ENCODE assay signal across 8 mouse cellular contexts in genomic region chrX:13851285-13851684, GRCm38 (mm10). TPM values are rescaled to one million over a fixed set of nuclear protein-coding genes. Genes with fewer than 3 reads are reported as not detected.
DNase-seq lines count a peak whose midpoint lies in the region; ATAC-seq lines count a peak whose summit lies in the region.

Gene Cask (minus strand): TSS chrX:13851367.

- no peak within 1 kb of the TSS for H3K4me2 ChIP-seq in heart, embryonic 12.5 days
- H3K4me2 ChIP-seq in midbrain, embryonic 11.5 days = no peak within 1 kb of the TSS

- intact Hi-C loops in gastrocnemius, postnatal 14 days (cut with DNase I; ENCODE audit: low total_unique reads) = no loop called here

- H3K9ac ChIP-seq in heart, embryonic 12.5 days = no peak within 1 kb of the TSS
- H3K9ac ChIP-seq in midbrain, embryonic 11.5 days (ENCODE audit: low read length) = no peak within 1 kb of the TSS

- WGBS in heart, embryonic 12.5 days = 22% methylated on average over 4 of the region's 4 CpGs
- WGBS in midbrain, embryonic 11.5 days = 52% methylated on average over 4 of the region's 4 CpGs

- no peaks in the 10 kb centered on the region for H3K36me3 ChIP-seq in heart, embryonic 12.5 days
- no peaks in the 10 kb centered on the region for H3K36me3 ChIP-seq in midbrain, embryonic 11.5 days (ENCODE audit: control insufficient read depth, insufficient read depth, low read length)

- no peak within 1 kb of the TSS for H3K27ac ChIP-seq in heart, embryonic 12.5 days (ENCODE audit: poor library complexity, severe bottlenecking)
- no peak within 1 kb of the TSS for H3K27ac ChIP-seq in midbrain, embryonic 11.5 days (ENCODE audit: low read depth, low read length)

- ATAC-seq in heart, embryonic 12.5 days (ENCODE audit: insufficient number of reproducible peaks, low FRiP score) = no peak
- ATAC-seq in midbrain, embryonic 11.5 days (ENCODE audit: low FRiP score) = no peak
- no peak for ATAC-seq in frontal cortex, adult (ENCODE audit: low TSS enrichment)

- H3K4me1 ChIP-seq in heart, embryonic 12.5 days (replicated peaks) = no peaks in the 10 kb centered on the region
- no peaks in the 10 kb centered on the region for H3K4me1 ChIP-seq in midbrain, embryonic 11.5 days (ENCODE audit: control insufficient read depth, insufficient read depth, low read length)

- peak; percentile 57 to 75 for DNase-seq in heart, adult 18-20 months
- peak; percentile 12 for DNase-seq in adrenal gland, postnatal 14 days
- no peak for DNase-seq in gastrocnemius, postnatal 14 days
- DNase-seq in left cerebral cortex, adult 8-10 months (ENCODE audit: low spot score in 2 of 2) = no peak
- no peak for DNase-seq in midbrain, embryonic 11.5 days (ENCODE audit: low spot score, missing footprints)
- no peak for DNase-seq in cerebellum, postnatal 36 days

- H3K4me3 ChIP-seq in heart, embryonic 12.5 days = no peak within 1 kb of the TSS
- no peak within 1 kb of the TSS for H3K4me3 ChIP-seq in midbrain, embryonic 11.5 days (ENCODE audit: low read depth, low read length)

- no peaks in the 10 kb centered on the region for H3K27me3 ChIP-seq in heart, embryonic 12.5 days (replicated peaks)
- no peaks in the 10 kb centered on the region for H3K27me3 ChIP-seq in midbrain, embryonic 11.5 days (ENCODE audit: control insufficient read depth, insufficient read depth, low read length)

- H3K9me3 ChIP-seq in heart, embryonic 12.5 days (replicated peaks) = 0 out of 2 replicates have a peak, but pooled peaks cover 6% of the 10 kb centered on the region
- H3K9me3 ChIP-seq in midbrain, embryonic 11.5 days (ENCODE audit: control insufficient read depth, low read length) = no peaks in the 10 kb centered on the region

RNA-seq across cellular contexts. Expression of gene Cask, which starts in this region (rescaled TPM):
- total RNA-seq in heart, adult 18-20 months (2021) = 10 to 100 TPM; 13.3 to 13.7 TPM
- 5.7 and 5.8 TPM in 2 replicates for polyA plus RNA-seq in heart, embryonic 12.5 days (2016; fragmentation: Nextera tagmentation; extraction: Ambion mirVana)
- 27.9 and 32.2 TPM in 2 replicates for total RNA-seq in adrenal gland, postnatal 14 days (2021)
- 10 to 100 TPM; 16.2 to 18.8 TPM for total RNA-seq in gastrocnemius, postnatal 14 days (2021)
- total RNA-seq in left cerebral cortex, adult 8-10 months (2022) = 100 to 1,000 TPM; 102 to 113 (median 107) TPM
- 19.7 and 20.0 TPM in 2 replicates for polyA plus RNA-seq in midbrain, embryonic 11.5 days (2014; fragmentation: Nextera tagmentation; extraction: Ambion mirVana)

Comparison
In these comparisons a context has a peak if more than half of its experiments do, and no peak if none do; other contexts are left out.
1. DNase-seq: peak in heart, adult 18-20 months (2 of 2) and adrenal gland, postnatal 14 days (single experiment); none in gastrocnemius, postnatal 14 days (single experiment), left cerebral cortex, adult 8-10 months (0 of 2), midbrain, embryonic 11.5 days (single experiment) and cerebellum, postnatal 36 days (0 of 2).